Mouse (Mus musculus) kidney, embryonic 16.5 days (tissue): ENCODE data around the gene Syt6. TPM values are rescaled to one million over a fixed set of nuclear protein-coding genes. Genes with fewer than 3 reads are reported as not detected.

Experiments
- ATAC-seq: fragments of 200-750 bp; cut with Nextera tagmentation; 2 replicates; pipeline ENCODE4 v1.8.0; 2017; ENCODE audit warnings: moderate TSS enrichment; ENCODE audit not compliant: low FRiP score, low TSS enrichment
- H3K27ac ChIP-seq: fragments of 300-500 bp; sonication (generic); 2 replicates; pipeline ENCODE4 v1.5.1; 2014; ENCODE audit warnings: low read length
- H3K27me3 ChIP-seq: fragments of 300-500 bp; sonication (generic); 2 replicates; pipeline ENCODE4 v1.6.1; 2014; ENCODE audit warnings: low read length, control low read depth, mixed read lengths; ENCODE audit not compliant: insufficient read depth
- H3K36me3 ChIP-seq: fragments of 300-500 bp; sonication (generic); 2 replicates; pipeline ENCODE4 v1.6.1; 2014; ENCODE audit warnings: low read length, control low read depth, mixed read lengths; ENCODE audit not compliant: insufficient read depth
- H3K4me1 ChIP-seq: fragments of 300-500 bp; sonication (generic); 2 replicates; pipeline ENCODE4 v1.6.1; 2014; ENCODE audit warnings: low read length, control low read depth, mixed read lengths; ENCODE audit not compliant: insufficient read depth
- H3K4me2 ChIP-seq: fragments of 300-500 bp; sonication (generic); replicated peaks from 2 replicates; pipeline ENCODE4 v1.6.1; 2014; ENCODE audit warnings: low read depth, low read length
- H3K4me3 ChIP-seq: fragments of 300-500 bp; sonication (generic); 2 replicates; pipeline ENCODE4 v1.5.1; 2014; ENCODE audit warnings: mild to moderate bottlenecking, low read length
- H3K9ac ChIP-seq: fragments of 300-500 bp; sonication (generic); replicated peaks from 2 replicates; pipeline ENCODE4 v1.6.1; 2014; ENCODE audit warnings: low read length
- H3K9me3 ChIP-seq: fragments of 300-500 bp; sonication (generic); 2 replicates; pipeline ENCODE4 v1.6.1; 2016; ENCODE audit warnings: low read length, control low read depth
- WGBS: fragments of 180-500 bp; shearing (Covaris S2); extraction: QIAGEN DNeasy Blood & Tissue Kit; methylation state at CpG from one replicate; pipeline ENCODE4 v1.1.7; 2014; 5-methylcytosine and 5-hydroxymethylcytosine counted together
- polyA plus RNA-seq: library from polyadenylated mRNA; unstranded; fragments of >200 nt; fragmentation: Nextera tagmentation; extraction: Ambion mirVana; gene quantifications from 2 replicates; pipeline ENCODE4 v1.2.1, GENCODE M21; 2015

The Syt6 gene
- polyA plus RNA-seq, 1 experiment from 2014 or later = 0.10 TPM

DNA sequence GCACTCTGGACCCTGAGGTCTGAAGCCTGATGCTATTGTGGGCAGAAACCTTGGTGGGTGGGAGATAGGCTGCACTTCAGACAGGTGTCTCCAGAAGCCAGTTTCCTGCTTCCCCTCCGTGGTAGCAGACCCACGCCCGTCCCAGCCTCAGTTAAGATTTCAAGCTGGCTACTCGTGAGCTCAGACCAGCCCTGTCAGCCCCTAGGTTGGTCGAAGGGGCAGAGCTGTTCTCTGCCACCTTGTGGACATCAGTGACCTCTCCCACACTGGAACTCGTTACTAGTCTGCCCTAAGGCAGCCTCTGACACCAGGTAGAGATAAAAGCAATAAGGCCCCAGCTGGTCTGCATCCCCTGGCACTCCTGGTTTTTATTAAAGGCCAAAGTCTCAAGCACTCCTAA, 42.0 kb downstream of the Syt6 start:
- H3K9me3 ChIP-seq = no peaks in the 10 kb centered on the region
- no peak for ATAC-seq
- H3K4me2 ChIP-seq = no peak overlapping the region
- H3K27ac ChIP-seq = no peak overlapping the region
- no peaks in the 10 kb centered on the region for H3K4me1 ChIP-seq
- no peaks in the 10 kb centered on the region for H3K36me3 ChIP-seq
- no peak overlapping the region for H3K4me3 ChIP-seq
- H3K27me3 ChIP-seq = no peaks in the 10 kb centered on the region
- H3K9ac ChIP-seq = no peak overlapping the region
- 24% methylated on average over 6 of the region's 6 CpGs for WGBS

DNA sequence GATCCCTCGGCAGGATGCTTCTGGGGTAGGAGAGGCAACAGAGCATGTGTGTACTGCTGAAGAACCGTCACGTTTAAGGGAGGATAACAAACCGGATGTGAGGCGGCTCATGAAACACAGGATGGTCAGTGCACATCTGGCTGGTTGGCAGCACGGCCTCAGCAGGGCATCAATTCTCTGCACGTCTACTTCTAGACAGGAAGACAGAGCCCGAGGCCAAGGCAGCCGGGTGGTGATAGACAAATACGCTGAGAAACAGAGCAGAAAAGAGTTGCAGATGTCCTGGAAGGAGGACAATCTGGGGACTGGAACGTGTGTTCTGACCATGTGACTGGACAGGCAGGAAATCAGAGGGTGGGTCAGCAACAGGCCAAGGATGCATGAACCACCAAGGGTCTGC, 45.1 kb downstream of the Syt6 start:
- H3K4me1 ChIP-seq = no peaks in the 10 kb centered on the region
- no peaks in the 10 kb centered on the region for H3K9me3 ChIP-seq
- no peak overlapping the region for H3K4me3 ChIP-seq
- H3K36me3 ChIP-seq = no peaks in the 10 kb centered on the region
- H3K4me2 ChIP-seq = no peak overlapping the region
- H3K27me3 ChIP-seq = no peaks in the 10 kb centered on the region
- no peak overlapping the region for H3K27ac ChIP-seq
- H3K9ac ChIP-seq = no peak overlapping the region
- 60% methylated on average over 11 of the region's 11 CpGs for WGBS
- ATAC-seq = no peak

DNA sequence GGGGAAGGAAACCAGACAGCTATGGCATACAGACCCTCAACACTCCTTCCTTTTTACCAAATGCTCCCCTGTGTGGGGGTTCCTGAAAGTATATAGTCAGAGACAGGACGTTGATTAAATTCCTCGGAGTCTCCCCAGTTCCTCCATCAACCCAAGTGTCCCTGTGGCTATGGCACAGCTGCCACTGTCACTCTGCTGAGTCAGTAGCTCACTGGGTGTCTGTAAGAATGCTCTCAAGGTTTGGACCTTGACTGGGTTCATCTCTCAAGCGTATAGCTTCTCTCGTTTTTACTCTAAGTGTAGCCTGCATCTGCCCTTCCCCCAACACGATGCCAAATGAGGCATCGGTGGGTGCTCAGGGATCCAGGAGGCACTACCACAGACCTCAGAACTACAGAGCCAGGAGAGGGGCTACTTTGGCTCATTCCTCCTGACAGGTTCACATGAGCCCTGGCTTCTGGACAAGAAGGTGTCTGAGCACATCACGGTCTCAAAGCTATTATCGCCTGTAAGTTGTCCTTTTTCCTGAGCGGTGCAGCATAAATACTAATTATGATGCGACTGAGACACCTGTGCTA, 49.0 kb downstream of the Syt6 start:
- Histone ChIP-seq H3K27me3 (no peaks in the 10 kb centered on the region), H3K4me1 (no peaks in the 10 kb centered on the region), H3K9ac (no peak overlapping the region), H3K4me3 (no peak overlapping the region), H3K9me3 (no peaks in the 10 kb centered on the region), H3K4me2 (no peak overlapping the region), H3K36me3 (no peaks in the 10 kb centered on the region), H3K27ac (no peak overlapping the region)
- no peak for ATAC-seq
- 81% methylated on average over 10 of the region's 10 CpGs for WGBS

DNA sequence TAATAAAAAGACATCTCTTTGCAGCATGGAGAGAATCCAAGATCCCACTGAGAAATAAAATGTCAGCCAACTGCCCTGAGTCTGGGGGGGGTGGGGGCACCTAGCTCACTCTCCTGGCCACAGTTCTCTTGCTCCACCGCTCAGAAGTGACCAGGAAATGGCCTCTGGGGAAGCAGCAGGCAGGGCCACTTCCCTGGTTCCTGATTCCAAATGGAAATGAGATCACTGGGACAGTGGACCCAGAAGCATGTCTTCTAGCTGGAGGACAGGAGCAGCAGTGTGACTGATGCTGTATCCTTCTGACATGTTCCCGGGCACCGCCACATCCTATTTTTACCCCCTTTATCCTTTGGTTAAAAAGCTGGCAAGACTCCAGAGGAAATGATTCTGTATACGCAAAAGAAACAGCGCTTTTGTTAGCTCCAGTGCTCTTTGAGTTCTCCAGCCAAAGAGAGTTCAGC, 49.6 kb downstream of the Syt6 start:
- Histone ChIP-seq H3K27me3 (no peaks in the 10 kb centered on the region), H3K4me2 (no peak overlapping the region), H3K9ac (no peak overlapping the region), H3K27ac (no peak overlapping the region), H3K4me3 (no peak overlapping the region), H3K9me3 (no peaks in the 10 kb centered on the region), H3K4me1 (no peaks in the 10 kb centered on the region), H3K36me3 (no peaks in the 10 kb centered on the region)
- 25% methylated on average over 5 of the region's 5 CpGs for WGBS
- ATAC-seq = no peak

DNA sequence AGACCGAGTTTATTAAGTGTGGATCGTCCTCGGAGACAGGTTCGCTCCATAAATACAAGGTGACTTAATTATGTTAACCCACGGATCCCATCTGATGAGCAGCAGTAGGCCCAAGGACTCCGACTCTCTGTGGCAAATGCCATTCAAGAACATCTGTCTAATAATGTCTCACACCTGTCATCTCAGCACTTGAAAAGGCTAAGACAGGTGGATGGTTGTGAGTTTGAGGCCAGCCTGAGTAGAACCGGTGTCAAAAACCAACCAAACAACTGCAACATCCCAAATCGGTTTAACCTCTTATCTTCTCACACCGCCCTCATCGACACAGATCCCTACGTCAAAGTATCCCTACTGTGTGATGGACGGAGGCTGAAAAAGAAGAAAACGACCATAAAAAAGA, 50.1 kb downstream of the Syt6 start:
- no peak overlapping the region for H3K4me2 ChIP-seq
- no peak for ATAC-seq
- no peaks in the 10 kb centered on the region for H3K36me3 ChIP-seq
- no peaks in the 10 kb centered on the region for H3K4me1 ChIP-seq
- 62% methylated on average over 13 of the region's 13 CpGs for WGBS
- H3K4me3 ChIP-seq = no peak overlapping the region
- H3K9ac ChIP-seq = no peak overlapping the region
- no peaks in the 10 kb centered on the region for H3K9me3 ChIP-seq
- H3K27me3 ChIP-seq = no peaks in the 10 kb centered on the region
- no peak overlapping the region for H3K27ac ChIP-seq

DNA sequence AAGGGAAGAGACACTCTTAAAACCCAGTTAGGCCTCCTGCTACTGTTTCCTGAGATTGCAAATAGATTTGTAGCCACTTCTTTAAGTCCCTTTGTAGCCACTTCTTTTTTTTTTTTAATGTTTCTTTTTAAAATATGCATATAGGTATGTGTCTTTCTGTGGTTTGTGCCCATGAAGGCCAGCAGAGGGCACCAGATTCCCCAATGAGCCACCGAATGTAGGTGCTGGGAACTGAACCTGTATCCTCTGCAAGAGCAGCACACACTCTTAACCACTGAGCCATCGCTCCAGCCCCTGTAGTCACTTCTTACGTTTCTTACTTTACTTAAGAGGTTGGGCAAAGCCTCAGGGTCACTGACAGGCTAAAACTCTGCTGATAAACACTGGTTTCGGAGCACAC, 51.5 kb downstream of the Syt6 start:
- WGBS = 96% methylated on average over 4 of the region's 4 CpGs
- H3K4me3 ChIP-seq = no peak overlapping the region
- no peak overlapping the region for H3K9ac ChIP-seq
- H3K4me1 ChIP-seq = no peaks in the 10 kb centered on the region
- H3K4me2 ChIP-seq = no peak overlapping the region
- no peak overlapping the region for H3K27ac ChIP-seq
- no peaks in the 10 kb centered on the region for H3K27me3 ChIP-seq
- no peaks in the 10 kb centered on the region for H3K9me3 ChIP-seq
- ATAC-seq = no peak
- H3K36me3 ChIP-seq = no peaks in the 10 kb centered on the region

DNA sequence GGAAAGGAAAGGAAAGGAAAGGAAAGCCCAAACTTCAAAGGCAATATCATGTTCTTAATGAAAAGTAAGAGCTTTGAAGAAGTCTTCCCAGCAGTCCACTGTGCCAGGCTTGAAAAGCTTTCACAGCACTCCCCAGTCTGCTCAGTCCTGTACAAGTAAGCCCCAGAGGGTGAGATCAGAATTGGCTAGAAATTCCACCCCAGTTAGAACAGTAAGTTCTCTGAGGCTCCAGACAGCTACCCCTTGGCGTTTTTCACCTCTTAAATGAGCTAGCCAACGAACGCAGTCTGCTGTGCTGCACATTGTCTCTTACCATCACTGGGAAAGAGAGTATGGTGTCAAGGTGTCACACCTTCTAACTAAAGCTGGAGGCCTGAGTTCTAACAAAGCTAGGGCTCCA, 52.6 kb downstream of the Syt6 start:
- Histone ChIP-seq H3K4me3 (no peak overlapping the region), H3K36me3 (no peaks in the 10 kb centered on the region), H3K27me3 (no peaks in the 10 kb centered on the region), H3K9ac (no peak overlapping the region), H3K9me3 (no peaks in the 10 kb centered on the region), H3K27ac (no peak overlapping the region), H3K4me1 (no peaks in the 10 kb centered on the region), H3K4me2 (no peak overlapping the region)
- 83% methylated on average over 3 of the region's 3 CpGs for WGBS
- no peak for ATAC-seq

DNA sequence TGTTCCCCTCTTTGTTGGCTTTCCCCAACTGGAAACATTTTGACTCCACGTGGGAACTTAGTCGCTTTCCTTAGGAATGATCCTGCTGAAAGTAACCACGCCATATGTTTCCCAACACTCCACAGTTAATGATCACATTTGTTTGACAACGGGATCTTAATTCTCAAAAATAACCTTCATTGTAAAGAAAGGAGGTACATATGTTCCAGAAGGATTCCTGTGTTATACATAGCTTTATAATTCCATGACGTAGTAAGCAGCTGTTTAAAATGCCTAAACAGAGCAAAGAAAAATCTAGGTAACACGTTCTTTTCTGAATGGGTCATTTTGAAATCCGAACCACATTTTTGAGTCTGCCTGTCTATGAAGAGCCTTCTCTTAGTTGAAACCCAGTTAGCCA, 58.1 kb downstream of the Syt6 start:
- ATAC-seq = no peak

DNA sequence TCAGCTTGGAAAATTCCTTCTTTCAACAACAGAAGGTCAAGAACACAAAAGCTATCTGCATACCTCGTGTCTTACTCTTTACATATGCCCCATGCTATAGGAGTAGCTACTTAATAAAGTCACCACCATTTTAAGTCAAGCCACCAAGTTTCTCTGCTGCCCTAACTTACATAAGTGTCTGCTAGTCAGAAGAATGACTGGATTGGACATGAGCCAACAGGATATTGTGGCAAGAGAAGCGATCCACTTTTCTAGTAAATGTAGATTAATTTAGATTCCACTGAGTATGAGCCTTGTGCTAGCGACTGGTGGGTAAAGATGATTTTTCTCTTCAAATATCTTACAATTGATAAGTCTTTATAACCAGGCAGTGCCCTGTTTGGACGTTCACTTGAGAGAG, 58.8 kb downstream of the Syt6 start:
- H3K4me2 ChIP-seq = no peak overlapping the region
- no peaks in the 10 kb centered on the region for H3K9me3 ChIP-seq
- no peak overlapping the region for H3K27ac ChIP-seq
- no peaks in the 10 kb centered on the region for H3K4me1 ChIP-seq
- no peak for ATAC-seq
- no peak overlapping the region for H3K4me3 ChIP-seq
- H3K9ac ChIP-seq = no peak overlapping the region
- 70% methylated on average over 4 of the region's 4 CpGs for WGBS
- H3K36me3 ChIP-seq = no peaks in the 10 kb centered on the region
- no peaks in the 10 kb centered on the region for H3K27me3 ChIP-seq

More for the DNA sequence above, 58.1 kb downstream of the Syt6 start:
- Histone ChIP-seq H3K9ac (no peak overlapping the region), H3K4me2 (no peak overlapping the region), H3K4me1 (no peaks in the 10 kb centered on the region), H3K27ac (no peak overlapping the region), H3K9me3 (no peaks in the 10 kb centered on the region), H3K27me3 (no peaks in the 10 kb centered on the region), H3K36me3 (no peaks in the 10 kb centered on the region), H3K4me3 (no peak overlapping the region)
- 80% methylated on average over 7 of the region's 7 CpGs for WGBS

DNA sequence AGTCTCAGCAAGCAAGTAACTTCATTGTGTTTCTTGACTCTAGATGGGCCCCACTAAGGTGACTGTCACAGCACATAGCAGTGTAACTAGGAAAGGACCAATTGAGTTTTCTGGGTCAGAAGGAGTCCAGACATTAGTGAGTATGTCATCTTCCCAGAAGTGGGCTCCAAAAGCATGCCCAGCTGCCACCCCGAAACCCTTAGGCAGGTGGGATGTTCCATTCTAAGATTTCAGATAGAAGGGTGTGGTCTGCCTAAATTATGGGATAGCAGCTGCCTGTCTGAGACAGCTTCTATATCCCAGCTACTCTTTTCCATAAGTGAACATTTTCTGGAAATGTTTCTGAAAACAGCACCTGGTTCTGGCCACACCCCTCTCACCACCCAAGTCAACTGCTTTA, 59.2 kb downstream of the Syt6 start:
- H3K36me3 ChIP-seq = no peaks in the 10 kb centered on the region
- no peaks in the 10 kb centered on the region for H3K27me3 ChIP-seq
- H3K4me3 ChIP-seq = no peak overlapping the region
- WGBS = 89% methylated on average over 1 of the region's 1 CpGs
- H3K4me2 ChIP-seq = no peak overlapping the region
- H3K4me1 ChIP-seq = no peaks in the 10 kb centered on the region
- H3K27ac ChIP-seq = no peak overlapping the region
- H3K9me3 ChIP-seq = no peaks in the 10 kb centered on the region
- no peak for ATAC-seq
- H3K9ac ChIP-seq = no peak overlapping the region
